Mouse (Mus musculus) cortical plate, adult 2 months (tissue): ENCODE results near the gene St3gal3.

Experiments used
- CTCF ChIP-seq: fragments of 200-500 bp; IDR thresholded peaks from 2 replicates; pipeline ENCODE4 v1.5.1; 2011; ENCODE audit warnings: mild to moderate bottlenecking, control low read depth, low read length; ENCODE audit not compliant: insufficient read depth; ENCODE audit errors: extremely low read depth
- POLR2A ChIP-seq: fragments of 200-500 bp; IDR thresholded peaks from 2 replicates; pipeline ENCODE4 v1.6.1; 2011; ENCODE audit warnings: mild to moderate bottlenecking, low read length, control low read depth; ENCODE audit not compliant: insufficient read depth; ENCODE audit errors: extremely low read depth

- TF ChIP-seq POLR2A (no peak), CTCF (no peak)
Observed at GRCm38 (mm10) chr4:117916386-117916785, 218.3 kb downstream of the St3gal3 start.
